Mouse (Mus musculus): ENCODE results near the gene Gm826.

GRCm38 (mm10) chr2:160368422-160369357 is 34.7 kb upstream of the Gm826 start:
- TF ChIP-seq CTCF (IDR thresholded peaks at IDR 0.05; ENCODE audit: borderline replicate concordance, insufficient read depth, low read length) (no peak), POLR2A (IDR thresholded peaks at IDR 0.05; ENCODE audit: low read depth, low read length) (no peak)

Measured in embryonic fibroblast, embryonic 13.5 days (primary cell).